Mouse (Mus musculus): ENCODE measurements around the gene Tmem185b. TPM values are rescaled to one million over a fixed set of nuclear protein-coding genes. Genes with fewer than 3 reads are reported as not detected.
A peak's percentile ranks its signal among the peaks of the same experiment; 100 is the strongest.

Tmem185b gene
- polyA plus RNA-seq (2015; fragmentation: Nextera tagmentation; extraction: Ambion mirVana) = 7.9 TPM in 2 replicates

DNA sequence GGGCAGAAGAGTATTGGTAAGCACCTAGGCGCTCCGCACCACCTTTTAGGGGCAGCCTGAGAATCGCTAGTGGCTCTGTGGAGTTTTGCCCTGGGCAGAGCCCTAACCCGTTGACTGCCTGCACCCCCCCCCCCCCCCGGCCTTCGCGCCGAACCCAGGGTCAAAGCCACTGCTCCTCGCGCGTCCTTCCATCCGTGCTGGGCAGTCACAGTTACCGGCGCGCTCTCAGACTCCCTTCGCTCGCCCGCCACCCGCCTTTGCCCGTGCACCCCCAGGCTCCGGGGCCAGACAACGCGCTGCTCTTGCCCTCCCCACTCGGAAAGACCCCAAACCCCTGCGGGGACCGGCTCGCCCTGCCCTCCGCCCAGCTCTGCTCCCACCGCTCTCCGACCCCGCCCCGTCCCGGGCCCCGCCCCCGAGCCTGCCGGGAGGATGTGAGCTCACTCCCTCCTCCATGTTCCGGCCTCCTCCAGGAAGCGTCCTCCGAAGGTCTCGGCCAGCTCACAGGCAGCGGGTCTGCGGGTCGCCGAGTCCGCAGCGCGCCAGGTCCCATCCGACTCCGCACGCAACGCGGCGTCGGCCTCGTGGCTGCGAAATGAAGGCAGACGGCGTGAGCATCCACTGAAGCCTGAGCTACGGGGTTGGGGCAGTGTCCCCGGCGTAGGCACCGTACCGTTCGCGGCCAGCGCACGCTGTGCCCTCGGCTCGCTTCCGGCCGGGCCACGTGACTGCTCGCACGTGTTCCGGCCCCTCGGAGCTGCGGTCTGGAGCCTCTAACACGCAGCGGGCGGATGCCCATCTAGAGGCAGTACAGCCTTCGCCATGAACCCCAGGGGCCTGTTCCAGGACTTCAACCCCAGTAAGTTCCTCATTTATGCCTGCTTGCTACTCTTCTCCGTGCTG is at the start of gene Tmem185b:
Tmem185b (plus strand) TSS at position 472 of the 903 bp plus-strand sequence.
- Histone ChIP-seq H3K4me3 (replicated peaks) (peak within 1 kb of the TSS; percentile 70), H3K27ac (replicated peaks) (peak within 1 kb of the TSS; percentile 80), H3K9me3 (replicated peaks) (no peaks in the 10 kb centered on the region), H3K9ac (peak within 1 kb of the TSS; percentile 74), H3K36me3 (replicated peaks) (peaks cover 27% of the 10 kb centered on the region), H3K4me2 (peak within 1 kb of the TSS; percentile 96), H3K27me3 (no peaks in the 10 kb centered on the region), H3K4me1 (replicated peaks) (peaks cover 51% of the 10 kb centered on the region)
- ATAC-seq (ENCODE audit: insufficient read depth) = peak; percentile 87
- WGBS (ENCODE audit: insufficient replicate concordance) = 1% methylated on average over 81 of the region's 82 CpGs

DNA sequence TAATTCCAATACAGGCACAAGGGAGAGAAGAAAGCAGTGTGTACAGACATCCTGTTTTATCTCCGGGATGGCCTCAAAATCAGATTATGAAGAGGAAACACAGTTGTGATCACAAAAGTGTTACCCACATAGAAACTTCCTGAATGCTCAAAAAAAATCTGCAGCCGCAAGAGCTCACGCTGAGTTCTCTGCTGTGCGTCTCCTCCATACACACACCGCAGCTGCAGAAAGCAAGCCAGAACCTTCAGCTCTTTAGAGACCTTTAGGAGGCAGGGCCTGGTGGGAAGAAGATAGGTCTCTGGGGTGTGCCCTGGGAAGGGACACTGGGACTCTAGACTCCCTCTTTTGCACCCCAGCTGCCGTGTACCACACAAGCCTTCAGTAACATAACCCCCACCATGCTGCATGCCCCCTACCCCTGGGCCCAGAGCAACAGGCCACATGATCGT is 49.0 kb upstream of the Tmem185b start:
- ATAC-seq (ENCODE audit: insufficient read depth) = no peak
- Histone ChIP-seq H3K4me1 (replicated peaks) (peaks cover 30% of the 10 kb centered on the region), H3K27me3 (no peaks in the 10 kb centered on the region), H3K9ac (no peak overlapping the region), H3K4me2 (no peak overlapping the region), H3K9me3 (replicated peaks) (no peaks in the 10 kb centered on the region), H3K27ac (replicated peaks) (no peak overlapping the region), H3K4me3 (replicated peaks) (no peak overlapping the region), H3K36me3 (replicated peaks) (peaks cover 20% of the 10 kb centered on the region)
- WGBS (ENCODE audit: insufficient replicate concordance) = 17% methylated on average over 7 of the region's 7 CpGs

DNA sequence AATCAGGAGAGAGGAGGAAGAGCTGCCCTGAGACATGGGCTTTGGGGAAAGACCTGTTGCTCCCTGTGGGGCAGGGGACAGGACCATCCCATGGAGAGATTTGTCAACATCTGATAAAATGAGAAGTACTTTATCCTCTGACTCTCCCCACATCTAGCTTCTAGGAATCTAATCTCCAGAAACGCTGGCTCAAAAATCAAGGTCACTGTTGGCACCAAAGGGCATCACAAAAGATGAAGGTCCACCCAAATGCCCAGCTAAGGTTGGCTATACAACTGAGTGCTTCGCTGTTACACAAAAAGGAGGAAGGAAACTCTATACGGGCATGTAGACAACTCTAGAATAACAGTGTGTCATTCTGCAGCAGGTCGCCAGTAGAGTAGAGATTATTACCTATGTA is 46.3 kb upstream of the Tmem185b start:
- Histone ChIP-seq H3K4me2 (no peak overlapping the region), H3K36me3 (replicated peaks) (peaks cover 23% of the 10 kb centered on the region), H3K9me3 (replicated peaks) (no peaks in the 10 kb centered on the region), H3K4me1 (replicated peaks) (peaks cover 6% of the 10 kb centered on the region), H3K27ac (replicated peaks) (no peak overlapping the region), H3K9ac (no peak overlapping the region), H3K4me3 (replicated peaks) (no peak overlapping the region), H3K27me3 (no peaks in the 10 kb centered on the region)
- ATAC-seq (ENCODE audit: insufficient read depth) = no peak
- WGBS (ENCODE audit: insufficient replicate concordance) = 34% methylated on average over 4 of the region's 4 CpGs

DNA sequence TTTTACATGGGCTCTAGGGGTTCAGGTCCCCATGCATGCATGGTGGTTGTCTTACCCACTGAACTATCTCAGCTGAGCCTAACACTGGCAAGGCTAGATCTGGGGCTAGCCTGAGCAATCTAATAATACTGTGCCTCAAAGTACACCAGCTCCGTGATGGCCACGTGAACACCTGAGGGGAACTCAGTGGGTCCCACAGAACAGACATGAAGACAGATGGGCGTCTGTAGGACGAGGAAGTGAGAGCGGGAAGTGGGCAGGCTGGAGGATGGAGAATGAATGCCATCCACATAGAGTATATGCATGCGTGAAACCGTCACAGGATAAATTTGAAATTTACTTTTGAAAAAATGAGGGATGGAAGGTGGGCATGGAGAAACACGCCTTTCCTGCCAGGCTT is 45.3 kb upstream of the Tmem185b start:
- Histone ChIP-seq H3K9ac (no peak overlapping the region), H3K36me3 (replicated peaks) (peaks cover 14% of the 10 kb centered on the region; the same call in 1 of the 2 replicates), H3K27ac (replicated peaks) (no peak overlapping the region), H3K9me3 (replicated peaks) (no peaks in the 10 kb centered on the region), H3K27me3 (no peaks in the 10 kb centered on the region), H3K4me1 (replicated peaks) (peaks cover 6% of the 10 kb centered on the region), H3K4me2 (no peak overlapping the region), H3K4me3 (replicated peaks) (no peak overlapping the region)
- ATAC-seq (ENCODE audit: insufficient read depth) = no peak
- WGBS (ENCODE audit: insufficient replicate concordance) = 65% methylated on average over 8 of the region's 8 CpGs

DNA sequence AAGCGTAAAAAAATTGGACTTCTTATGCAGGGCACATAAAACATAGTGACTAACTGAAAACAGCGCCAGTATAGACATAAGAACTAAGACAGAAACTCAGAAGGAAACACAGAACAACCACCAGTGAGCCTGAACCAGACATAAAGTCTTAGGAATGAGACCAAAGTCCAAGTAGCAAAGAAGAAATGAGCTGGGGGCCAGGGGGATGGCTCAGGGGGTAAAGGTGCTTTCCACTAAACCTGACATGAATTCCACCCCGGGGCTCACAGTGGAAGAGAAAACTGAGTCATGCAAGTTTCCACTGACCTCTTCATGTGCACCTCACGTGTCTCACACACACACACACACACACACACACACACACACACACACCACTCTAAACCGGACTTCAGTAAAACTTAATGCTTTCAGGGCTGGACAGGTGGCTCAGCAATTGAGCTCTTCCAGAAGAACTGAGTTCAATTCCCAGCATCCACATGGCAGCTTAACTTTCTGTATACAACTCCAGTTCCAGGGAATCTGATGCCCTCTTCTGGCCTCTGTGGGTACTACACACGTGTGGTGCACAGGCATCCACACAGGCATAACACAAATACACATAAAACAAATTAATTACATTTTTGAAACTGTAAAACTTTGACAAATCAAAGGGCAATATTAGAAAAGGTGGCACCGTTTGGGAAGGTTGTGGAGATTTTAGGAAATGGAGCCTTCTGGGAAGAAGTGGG is 44.6 kb upstream of the Tmem185b start:
- Histone ChIP-seq H3K4me1 (replicated peaks) (peaks cover 6% of the 10 kb centered on the region), H3K4me2 (no peak overlapping the region), H3K27me3 (no peaks in the 10 kb centered on the region), H3K9me3 (replicated peaks) (no peaks in the 10 kb centered on the region), H3K27ac (replicated peaks) (no peak overlapping the region), H3K36me3 (replicated peaks) (peaks cover 8% of the 10 kb centered on the region; the same call in 1 of the 2 replicates), H3K9ac (no peak overlapping the region), H3K4me3 (replicated peaks) (no peak overlapping the region)
- ATAC-seq (ENCODE audit: insufficient read depth) = no peak
- 78% methylated on average over 7 of the region's 7 CpGs for WGBS (ENCODE audit: insufficient replicate concordance)

DNA sequence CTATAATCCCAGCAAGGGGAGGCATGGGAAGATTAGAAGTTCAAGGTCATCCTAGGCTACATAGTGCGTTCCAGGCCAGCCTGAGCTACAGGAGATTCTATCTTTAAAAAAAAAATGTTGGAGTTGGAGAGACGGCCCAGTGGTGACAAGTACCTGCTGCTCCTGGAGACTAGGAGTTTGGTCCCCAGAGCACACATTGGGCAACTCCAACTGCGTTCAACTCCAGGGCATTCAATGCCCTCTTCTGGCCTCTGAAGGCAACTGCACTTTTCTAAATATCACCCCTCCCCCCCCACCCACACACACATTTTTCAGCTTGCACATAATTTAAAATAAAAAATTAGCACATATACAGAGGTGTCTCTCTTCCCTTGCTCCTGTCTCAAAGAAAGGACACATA is 43.1 kb upstream of the Tmem185b start:
- Histone ChIP-seq H3K4me2 (no peak overlapping the region), H3K27me3 (no peaks in the 10 kb centered on the region), H3K4me1 (replicated peaks) (no peaks in the 10 kb centered on the region; the same call in 1 of the 2 replicates), H3K4me3 (replicated peaks) (no peak overlapping the region), H3K9ac (no peak overlapping the region), H3K9me3 (replicated peaks) (no peaks in the 10 kb centered on the region), H3K36me3 (replicated peaks) (peaks cover 5% of the 10 kb centered on the region; the same call in 1 of the 2 replicates), H3K27ac (replicated peaks) (no peak overlapping the region)
- WGBS (ENCODE audit: insufficient replicate concordance) = 44% methylated on average over 3 of the region's 3 CpGs
- ATAC-seq (ENCODE audit: insufficient read depth) = no peak

DNA sequence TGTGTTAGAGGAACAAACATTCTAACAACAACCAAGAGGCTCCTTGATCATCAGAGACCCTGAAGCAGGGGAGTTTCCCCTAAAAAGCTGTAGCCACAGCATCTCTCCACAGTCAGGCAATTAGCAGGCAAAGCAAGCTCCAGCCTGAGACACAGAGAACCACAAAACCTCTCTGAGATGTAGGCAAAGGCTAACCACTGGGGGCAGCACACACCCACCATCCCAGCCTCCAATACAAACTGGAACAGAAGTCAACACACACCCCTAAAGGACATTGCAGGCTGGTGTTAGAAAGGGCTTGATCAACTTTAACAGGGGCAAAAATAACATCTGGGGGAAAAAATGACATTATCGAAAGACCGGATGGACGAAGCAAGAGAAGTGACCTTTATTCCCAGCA is 41.5 kb upstream of the Tmem185b start:
- H3K4me1 ChIP-seq (replicated peaks) = peaks cover 1% of the 10 kb centered on the region; the same call in 1 of the 2 replicates
- H3K27me3 ChIP-seq = no peaks in the 10 kb centered on the region
- H3K27ac ChIP-seq (replicated peaks) = no peak overlapping the region
- no peak for ATAC-seq (ENCODE audit: insufficient read depth)
- no peak overlapping the region for H3K4me2 ChIP-seq
- no peak overlapping the region for H3K4me3 ChIP-seq (replicated peaks)
- no peak overlapping the region for H3K9ac ChIP-seq
- 0 out of 2 replicates have a peak, but pooled peaks cover 5% of the 10 kb centered on the region for H3K36me3 ChIP-seq (replicated peaks)
- no peaks in the 10 kb centered on the region for H3K9me3 ChIP-seq (replicated peaks)
- whole genome bisulfite sequencing (ENCODE audit: insufficient replicate concordance) = 69% methylated on average over 3 of the region's 3 CpGs

DNA sequence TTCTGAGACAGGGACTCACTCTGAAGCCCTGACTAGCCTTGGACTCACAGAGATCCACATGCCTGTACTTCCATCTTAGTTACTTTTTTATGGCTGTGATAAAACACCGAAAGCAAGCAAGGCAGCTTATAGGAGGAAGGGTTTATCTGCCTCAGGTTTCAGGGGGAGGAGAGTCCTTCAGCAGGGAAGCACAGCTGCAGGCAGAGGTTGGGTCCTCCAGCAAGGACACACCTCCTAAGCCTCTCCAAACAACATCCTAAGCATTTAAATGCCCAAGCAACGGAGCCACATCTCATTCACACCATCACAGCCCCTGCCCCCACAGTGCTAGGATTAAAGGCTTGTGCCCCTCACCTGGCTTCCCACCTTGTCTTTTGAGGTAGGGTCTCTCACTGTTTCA is 40.1 kb upstream of the Tmem185b start:
- no peak overlapping the region for H3K27ac ChIP-seq (replicated peaks)
- no peak overlapping the region for H3K4me2 ChIP-seq
- no peak for ATAC-seq (ENCODE audit: insufficient read depth)
- H3K4me1 ChIP-seq (replicated peaks) = peaks cover 5% of the 10 kb centered on the region; the same call in 1 of the 2 replicates
- H3K27me3 ChIP-seq = no peaks in the 10 kb centered on the region
- no peak overlapping the region for H3K9ac ChIP-seq
- H3K36me3 ChIP-seq (replicated peaks) = 0 out of 2 replicates have a peak, but pooled peaks cover 5% of the 10 kb centered on the region
- WGBS (ENCODE audit: insufficient replicate concordance) = 36% methylated on average over 2 of the region's 2 CpGs
- H3K4me3 ChIP-seq (replicated peaks) = no peak overlapping the region
- no peaks in the 10 kb centered on the region for H3K9me3 ChIP-seq (replicated peaks)

DNA sequence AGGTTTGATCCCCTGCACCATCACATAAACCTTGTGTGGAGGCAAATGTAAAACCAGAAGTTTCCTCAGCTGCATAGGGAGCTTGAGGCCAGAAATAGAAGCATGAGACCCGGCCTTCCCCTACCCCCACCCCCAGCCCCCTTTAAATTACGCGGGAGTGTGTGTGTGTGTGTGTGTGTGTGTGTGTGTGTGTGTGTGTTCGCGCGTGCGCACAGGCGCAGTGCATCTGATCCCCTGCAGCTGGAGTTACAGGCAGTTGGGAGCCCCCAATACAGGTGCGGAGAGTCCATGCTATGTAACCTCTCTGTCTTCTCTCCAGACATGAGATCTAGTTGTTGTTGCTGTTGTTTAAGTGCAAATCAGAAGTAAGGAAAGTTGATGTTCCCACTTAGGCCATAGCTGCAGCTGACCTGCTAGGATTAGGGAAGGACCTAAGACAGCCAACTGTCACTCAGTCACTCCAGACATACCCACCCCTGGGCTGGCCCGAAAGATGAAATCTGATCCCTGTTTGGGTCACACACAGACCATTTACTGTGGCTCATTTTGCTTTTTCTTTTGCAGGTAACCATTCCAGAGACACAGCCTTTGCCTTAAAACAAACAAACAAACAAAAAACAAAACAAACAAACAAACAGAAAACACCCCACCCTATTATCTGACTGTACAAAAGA is 37.9 kb upstream of the Tmem185b start:
- WGBS (ENCODE audit: insufficient replicate concordance) = 52% methylated on average over 10 of the region's 10 CpGs
- H3K36me3 ChIP-seq (replicated peaks) = no peaks in the 10 kb centered on the region
- H3K9me3 ChIP-seq (replicated peaks) = no peaks in the 10 kb centered on the region
- H3K27me3 ChIP-seq = no peaks in the 10 kb centered on the region
- no peak overlapping the region for H3K4me2 ChIP-seq
- no peak overlapping the region for H3K27ac ChIP-seq (replicated peaks)
- no peak overlapping the region for H3K9ac ChIP-seq
- ATAC-seq (ENCODE audit: insufficient read depth) = no peak
- no peak overlapping the region for H3K4me3 ChIP-seq (replicated peaks)
- H3K4me1 ChIP-seq (replicated peaks) = peaks cover 18% of the 10 kb centered on the region

DNA sequence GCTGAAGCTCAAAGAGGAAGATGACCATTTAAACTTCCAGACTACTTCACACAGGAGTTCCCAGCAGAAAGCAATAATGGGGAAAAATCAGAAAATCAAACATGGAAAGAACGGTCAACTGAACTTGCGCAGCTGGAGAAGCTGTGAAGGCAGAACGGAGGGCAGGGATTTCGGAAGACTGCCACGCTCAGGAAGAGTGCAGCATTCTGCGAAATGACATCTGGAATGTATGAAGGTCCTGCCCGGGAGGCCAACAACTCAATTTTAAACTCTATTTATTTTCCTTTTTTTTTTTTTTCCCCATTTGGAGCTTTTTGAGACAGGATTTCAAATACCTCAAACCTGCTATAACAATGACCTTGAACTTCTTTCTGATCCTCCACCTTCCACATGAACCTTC is 35.2 kb upstream of the Tmem185b start:
- H3K4me3 ChIP-seq (replicated peaks) = no peak overlapping the region
- H3K27ac ChIP-seq (replicated peaks) = no peak overlapping the region
- no peaks in the 10 kb centered on the region for H3K27me3 ChIP-seq
- H3K4me1 ChIP-seq (replicated peaks) = peaks cover 22% of the 10 kb centered on the region
- no peaks in the 10 kb centered on the region for H3K9me3 ChIP-seq (replicated peaks)
- H3K4me2 ChIP-seq = no peak overlapping the region
- no peak overlapping the region for H3K9ac ChIP-seq
- WGBS (ENCODE audit: insufficient replicate concordance) = 77% methylated on average over 7 of the region's 7 CpGs
- no peaks in the 10 kb centered on the region for H3K36me3 ChIP-seq (replicated peaks)
- no peak for ATAC-seq (ENCODE audit: insufficient read depth)

Measured in liver, embryonic 15.5 days (tissue).